Mouse (Mus musculus) cerebellum, adult 9-10 months (tissue): ENCODE measurements around the gene Il17rb.

ENCODE experiments used
- DNase-seq: peaks from one replicate; pipeline ENCODE4 v3.0.0; 2022

Il17rb gene

DNA sequence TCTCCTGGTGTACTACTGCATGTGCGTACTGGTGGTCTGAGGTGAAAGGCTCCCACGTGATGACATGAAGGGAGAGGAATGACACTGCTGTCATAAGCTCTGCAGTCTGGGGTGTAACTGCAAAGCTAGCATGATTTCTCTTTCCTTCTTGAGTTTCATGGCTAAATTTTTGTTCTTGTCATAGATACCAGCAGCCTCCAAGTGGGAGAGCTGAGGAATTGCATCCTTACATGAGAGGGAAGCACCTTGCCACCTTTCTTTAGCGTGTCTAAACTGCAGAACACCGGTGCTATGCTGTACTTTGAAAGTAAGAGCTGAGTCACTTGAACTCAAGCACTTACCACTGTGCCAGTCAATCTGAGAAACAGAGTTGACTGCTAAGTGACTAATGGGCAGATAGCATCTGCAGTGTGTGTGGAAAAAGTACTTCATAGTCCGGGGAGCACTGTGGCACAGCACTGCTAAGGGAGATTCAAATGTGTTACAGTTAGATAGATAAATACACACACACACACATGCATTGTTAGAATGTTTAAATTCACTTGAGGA, 61.9 kb downstream of the Il17rb start:
- no peak for DNase-seq
